10 mouse cellular contexts compared by ENCODE assay signal in genomic region chr7:102101487-102101886, GRCm38 (mm10). TPM values are rescaled to one million over a fixed set of nuclear protein-coding genes. Genes with fewer than 3 reads are reported as not detected.
DNase-seq lines count a peak whose midpoint lies in the region; ATAC-seq and TF ChIP-seq lines count a peak whose summit lies in the region.
"Had no signal": no experiment of that assay in that cellular context is flagged by ENCODE, and none has a peak within 500 bp of the region (broad histone marks: within the 10 kb centered on the region; RNA-seq: fewer than 3 reads in every experiment).

Gene Art1, plus strand, starts transcription at chr7:102101743.

- TF ChIP-seq CTCF in intestine, postnatal 0 days (IDR thresholded peaks at IDR 0.05; ENCODE audit: low read depth): no peak
- no peak for TF ChIP-seq CTCF in CH12.LX (conservative IDR thresholded peaks at IDR 0.05 in 1 of 2, IDR thresholded peaks at IDR 0.05 in 1 of 2; ENCODE audit: low read depth in 2 of 2, low read length in 2 of 2)
- TF ChIP-seq CTCF in left cerebral cortex, adult 2 months (IDR thresholded peaks at IDR 0.05): no peak

- H3K79me2 ChIP-seq in CH12.LX (replicated peaks; ENCODE audit: control insufficient read depth, extremely low read depth, insufficient read depth, poor library complexity, severe bottlenecking): no peaks in the 10 kb centered on the region

- H3K27ac ChIP-seq in intestine, postnatal 0 days (ENCODE audit: low read depth, low read length): no peak within 1 kb of the TSS
- no peak within 1 kb of the TSS; the same call in 1 of the 2 replicates for H3K27ac ChIP-seq in intestine, embryonic 16.5 days (ENCODE audit: low read length)
- no peak within 1 kb of the TSS for H3K27ac ChIP-seq in CH12.LX (ENCODE audit: insufficient read depth, low read depth)
- no peak within 1 kb of the TSS for H3K27ac ChIP-seq in embryonic facial prominence, embryonic 15.5 days (replicated peaks)
- H3K27ac ChIP-seq in heart, embryonic 16.5 days (ENCODE audit: low read length): 0 out of 2 replicates have a peak within 1 kb of the TSS, but pooled peaks have one; percentile 25
- H3K27ac ChIP-seq in left cerebral cortex, adult 2 months: no peak within 1 kb of the TSS

- dilution Hi-C loops in CH12.LX (cut with MboI; ENCODE audit: extremely low pct_ligation_motif_present, extremely low pct_unique_long_range_greater_than_20kb, low sequenced_read_pairs): no loop called here

- no peak for ATAC-seq in intestine, postnatal 0 days
- no peak for ATAC-seq in intestine, embryonic 16.5 days
- ATAC-seq in embryonic facial prominence, embryonic 15.5 days (ENCODE audit: insufficient number of reproducible peaks, low FRiP score, low TSS enrichment, low read depth): no peak
- ATAC-seq in heart, embryonic 16.5 days (replicated peaks; ENCODE audit: extremely low read depth, insufficient read depth, low FRiP score): no peak

- intact Hi-C loops in left cerebral cortex, adult 2 months (cut with DNase I): no loop called here

- in situ Hi-C loops in CH12.LX (cut with MboI; ENCODE audit: low pct_ligation_motif_present, low pct_unique_long_range_greater_than_20kb, low sequenced_read_pairs): no loop called here

- peak within 1 kb of the TSS; percentile 77; the same call in 1 of the 2 replicates for H3K4me2 ChIP-seq in intestine, postnatal 0 days (replicated peaks; ENCODE audit: low read depth)
- no peak within 1 kb of the TSS for H3K4me2 ChIP-seq in intestine, embryonic 16.5 days (ENCODE audit: low read depth, low read length)
- no peak within 1 kb of the TSS for H3K4me2 ChIP-seq in CH12.LX (ENCODE audit: insufficient read depth, low read depth, poor library complexity, severe bottlenecking)
- H3K4me2 ChIP-seq in embryonic facial prominence, embryonic 15.5 days (replicated peaks): no peak within 1 kb of the TSS; the same call in 1 of the 2 replicates
- H3K4me2 ChIP-seq in heart, embryonic 16.5 days (ENCODE audit: low read depth, low read length): peak within 1 kb of the TSS; percentile 60

- no peak for TF ChIP-seq RAD21 in CH12.LX (IDR thresholded peaks at IDR 0.05; ENCODE audit: low read depth, low read length)

- no peaks in the 10 kb centered on the region for H3K9me3 ChIP-seq in intestine, postnatal 0 days (ENCODE audit: control insufficient read depth)
- no peaks in the 10 kb centered on the region for H3K9me3 ChIP-seq in intestine, embryonic 16.5 days (ENCODE audit: control insufficient read depth, low read length)
- no peaks in the 10 kb centered on the region for H3K9me3 ChIP-seq in CH12.LX (replicated peaks; ENCODE audit: low read length)
- no peaks in the 10 kb centered on the region for H3K9me3 ChIP-seq in embryonic facial prominence, embryonic 15.5 days (replicated peaks)
- no peaks in the 10 kb centered on the region for H3K9me3 ChIP-seq in heart, embryonic 16.5 days (replicated peaks; ENCODE audit: control insufficient read depth, low read length)

- DNase-seq in CH12.LX (ENCODE audit: extremely low read depth): no peak
- no peak for DNase-seq in left cerebral cortex, adult 2 months (ENCODE audit: extremely low spot score in 1 of 2, low spot score in 2 of 2)
- DNase-seq in layer of hippocampus, postnatal 14 days (ENCODE audit: low spot score in 2 of 2): no peak
- no peak for DNase-seq in cerebellum, adult 11-12 months
- DNase-seq: kidney, postnatal 14 days had no signal

- no peaks in the 10 kb centered on the region; the same call in 1 of the 2 replicates for H3K4me1 ChIP-seq in intestine, postnatal 0 days (replicated peaks; ENCODE audit: control insufficient read depth, insufficient read depth, low read length)
- peaks cover 13% of the 10 kb centered on the region for H3K4me1 ChIP-seq in intestine, embryonic 16.5 days (ENCODE audit: control insufficient read depth, insufficient read depth, low read length)
- peaks cover 0 to 25% of the 10 kb centered on the region in 2 experiments; a peak in 3 of 4 replicates for H3K4me1 ChIP-seq in CH12.LX (ENCODE audit: control insufficient read depth in 1 of 2, insufficient read depth in 2 of 2)
- peaks cover 15% of the 10 kb centered on the region; the same call in 1 of the 2 replicates for H3K4me1 ChIP-seq in embryonic facial prominence, embryonic 15.5 days
- peaks cover 17% of the 10 kb centered on the region for H3K4me1 ChIP-seq in heart, embryonic 16.5 days (ENCODE audit: control insufficient read depth, insufficient read depth, low read length)

- H3K9ac ChIP-seq in intestine, postnatal 0 days (ENCODE audit: low read depth, low read length): no peak within 1 kb of the TSS
- H3K9ac ChIP-seq in intestine, embryonic 16.5 days (ENCODE audit: low read depth, low read length): no peak within 1 kb of the TSS
- H3K9ac ChIP-seq in CH12.LX (ENCODE audit: insufficient read depth, low read depth): no peak within 1 kb of the TSS
- H3K9ac ChIP-seq in embryonic facial prominence, embryonic 15.5 days: no peak within 1 kb of the TSS
- peak within 1 kb of the TSS; percentile 21; the same call in 1 of the 2 replicates for H3K9ac ChIP-seq in heart, embryonic 16.5 days (ENCODE audit: low read length)

- no peaks in the 10 kb centered on the region for H3K27me3 ChIP-seq in intestine, postnatal 0 days (replicated peaks; ENCODE audit: control insufficient read depth, insufficient read depth, low read length)
- H3K27me3 ChIP-seq in intestine, embryonic 16.5 days (replicated peaks; ENCODE audit: control insufficient read depth, insufficient read depth, low read length): no peaks in the 10 kb centered on the region
- no peaks in the 10 kb centered on the region for H3K27me3 ChIP-seq in CH12.LX (replicated peaks)
- H3K27me3 ChIP-seq in embryonic facial prominence, embryonic 15.5 days: no peaks in the 10 kb centered on the region
- H3K27me3 ChIP-seq in heart, embryonic 16.5 days (ENCODE audit: control insufficient read depth, insufficient read depth, low read length): no peaks in the 10 kb centered on the region

- no peaks in the 10 kb centered on the region for H3K36me3 ChIP-seq in intestine, postnatal 0 days (ENCODE audit: control insufficient read depth, insufficient read depth)
- H3K36me3 ChIP-seq in intestine, embryonic 16.5 days (ENCODE audit: control insufficient read depth, insufficient read depth, low read length): no peaks in the 10 kb centered on the region
- peaks cover 0 to 30% of the 10 kb centered on the region in 2 experiments for H3K36me3 ChIP-seq in CH12.LX (replicated peaks in 1 of 2; ENCODE audit: control insufficient read depth in 1 of 2, insufficient read depth in 1 of 2, low read length in 1 of 2)
- H3K36me3 ChIP-seq in embryonic facial prominence, embryonic 15.5 days: no peaks in the 10 kb centered on the region
- no peaks in the 10 kb centered on the region for H3K36me3 ChIP-seq in heart, embryonic 16.5 days (ENCODE audit: control insufficient read depth, insufficient read depth)

- no peak for TF ChIP-seq POLR2A in CH12.LX (IDR thresholded peaks at IDR 0.05; ENCODE audit: low read depth, low read length)

- no peak within 1 kb of the TSS for H3K4me3 ChIP-seq in intestine, postnatal 0 days (ENCODE audit: low read depth, low read length)
- no peak within 1 kb of the TSS for H3K4me3 ChIP-seq in intestine, embryonic 16.5 days (ENCODE audit: low read length)
- peak within 1 kb of the TSS; percentile 35 to 55 (median 44) for H3K4me3 ChIP-seq in CH12.LX (replicated peaks in 1 of 3; ENCODE audit: low read depth in 2 of 3, low read length in 2 of 3, poor library complexity in 1 of 3)
- no peak within 1 kb of the TSS for H3K4me3 ChIP-seq in embryonic facial prominence, embryonic 15.5 days (replicated peaks)
- H3K4me3 ChIP-seq in heart, embryonic 16.5 days (ENCODE audit: low read length): no peak within 1 kb of the TSS
- no peak within 1 kb of the TSS for H3K4me3 ChIP-seq in left cerebral cortex, adult 2 months

- TF ChIP-seq EP300 in CH12.LX (IDR thresholded peaks at IDR 0.05; ENCODE audit: low read length): no peak

- WGBS in intestine, postnatal 0 days: 74% methylated on average over 5 of the region's 5 CpGs
- 67% methylated on average over 5 of the region's 5 CpGs for WGBS in intestine, embryonic 16.5 days
- WGBS in embryonic facial prominence, embryonic 15.5 days: 46% methylated on average over 5 of the region's 5 CpGs
- WGBS in heart, embryonic 16.5 days: 52% methylated on average over 5 of the region's 5 CpGs

TF ChIP-seq in CH12.LX, 34 proteins besides CTCF, POLR2A, EP300 and RAD21 (continues in another document):
- TF ChIP-seq ELF1 (IDR thresholded peaks at IDR 0.05; ENCODE audit: low read depth, low read length): no peak
- no peak for TF ChIP-seq TCF12 (IDR thresholded peaks at IDR 0.05; ENCODE audit: low read depth, low read length)
- no peak for TF ChIP-seq KAT2A (IDR thresholded peaks at IDR 0.05; ENCODE audit: insufficient replicate concordance, low read length)
- no peak for TF ChIP-seq NELFE (IDR thresholded peaks at IDR 0.05; ENCODE audit: low read depth, low read length)
- no peak for TF ChIP-seq SMC3 (IDR thresholded peaks at IDR 0.05; ENCODE audit: low read depth, low read length)
- no peak for TF ChIP-seq HCFC1 (IDR thresholded peaks at IDR 0.05; ENCODE audit: low read depth, low read length)
- no peak for TF ChIP-seq MEF2A (IDR thresholded peaks at IDR 0.05; ENCODE audit: borderline replicate concordance, low read depth, low read length)
- TF ChIP-seq JUN (IDR thresholded peaks at IDR 0.05; ENCODE audit: insufficient read depth, low read depth, low read length): no peak
- no peak for TF ChIP-seq IRF4 (IDR thresholded peaks at IDR 0.05; ENCODE audit: low read depth, low read length)
- no peak for TF ChIP-seq ZMIZ1 (IDR thresholded peaks at IDR 0.05; ENCODE audit: low read depth, low read length)
- no peak for TF ChIP-seq BHLHE40 (IDR thresholded peaks at IDR 0.05; ENCODE audit: low read depth, low read length)
- TF ChIP-seq ZKSCAN1 (IDR thresholded peaks at IDR 0.05; ENCODE audit: borderline replicate concordance, low read depth, low read length): no peak
- no peak for TF ChIP-seq NRF1 (IDR thresholded peaks at IDR 0.05; ENCODE audit: low read depth, low read length)
- TF ChIP-seq JUND (conservative IDR thresholded peaks at IDR 0.05; ENCODE audit: low read depth, low read length): no peak
- no peak for TF ChIP-seq MAX (IDR thresholded peaks at IDR 0.05; ENCODE audit: low read length)
- TF ChIP-seq RCOR1 (conservative IDR thresholded peaks at IDR 0.05; ENCODE audit: low read depth, low read length): no peak

RNA-seq across cellular contexts. Expression of gene Art1, which starts in this region (rescaled TPM):
- 0.13 TPM in 1 of 2 replicates, not detected in the other for polyA plus RNA-seq in intestine, postnatal 0 days (2015; fragmentation: Nextera tagmentation; extraction: Ambion mirVana)
- polyA plus RNA-seq in intestine, embryonic 16.5 days (2015; fragmentation: Nextera tagmentation; extraction: Ambion mirVana): 0.18 and 0.22 TPM in 2 replicates
- 0.17 and 0.21 TPM in 2 replicates for total RNA-seq in CH12.LX (2012; rRNA removed)
- total RNA-seq in CH12.LX (2014; rRNA removed): 0.20 and 0.22 TPM in 2 replicates
- 0.40 and 0.67 TPM in 2 replicates for polyA plus RNA-seq in CH12.LX (2012; ENCODE audit: insufficient read length, low read depth)
- 13.2 and 19.4 TPM in 2 replicates for polyA plus RNA-seq in embryonic facial prominence, embryonic 15.5 days (2015; fragmentation: Nextera tagmentation; extraction: Ambion mirVana)
- polyA plus RNA-seq in heart, embryonic 16.5 days (2015; fragmentation: Nextera tagmentation; extraction: Ambion mirVana): 3.1 and 5.0 TPM in 2 replicates
- not detected for total RNA-seq in left cerebral cortex, adult 2 months (2021)
- not detected for total RNA-seq in layer of hippocampus, postnatal 14 days (2021)
- total RNA-seq: megakaryocyte-erythroid progenitor cell, adult 5-6 weeks had no signal

Comparison
In these comparisons a context has a peak if more than half of its experiments do, and no peak if none do; other contexts are left out.
1. H3K4me2 ChIP-seq: peak in intestine, postnatal 0 days (single experiment) and heart, embryonic 16.5 days (single experiment); none in intestine, embryonic 16.5 days (single experiment), CH12.LX (single experiment) and embryonic facial prominence, embryonic 15.5 days (single experiment).
2. H3K4me3 ChIP-seq: peak in CH12.LX (3 of 3); none in intestine, postnatal 0 days (single experiment), intestine, embryonic 16.5 days (single experiment), embryonic facial prominence, embryonic 15.5 days (single experiment), heart, embryonic 16.5 days (single experiment) and left cerebral cortex, adult 2 months (single experiment).